Mouse (Mus musculus) myocyte (in vitro differentiated cells): Measurements from ENCODE around the gene Pdzd2. TPM values are rescaled to one million over a fixed set of nuclear protein-coding genes. Genes with fewer than 3 reads are reported as not detected.

Experiments used
- H3K27me3 ChIP-seq: one replicate; pipeline ENCODE4 v1.6.1; 2011; ENCODE audit not compliant: control insufficient read depth, insufficient read depth, insufficient read length
- H3K36me3 ChIP-seq: one replicate; pipeline ENCODE4 v1.6.1; 2011; ENCODE audit not compliant: control insufficient read depth, insufficient read depth
- H3K4me2 ChIP-seq: one replicate; pipeline ENCODE4 v1.6.1; 2011; ENCODE audit warnings: low read depth, control low read depth
- H3K4me3 ChIP-seq: one replicate; pipeline ENCODE4 v1.5.1; 2011; ENCODE audit warnings: mild to moderate bottlenecking, control low read depth, moderate library complexity
- H3K79me2 ChIP-seq: one replicate; pipeline ENCODE4 v1.6.1; 2011; ENCODE audit not compliant: control insufficient read depth, insufficient read depth
- H3ac ChIP-seq: one replicate; pipeline ENCODE4 v1.6.1; 2011; ENCODE audit not compliant: control insufficient read depth, insufficient read length
- CEBPB ChIP-seq: IDR thresholded peaks from 2 replicates; pipeline ENCODE4 v1.6.1; 2011; ENCODE audit warnings: mild to moderate bottlenecking, moderate library complexity; ENCODE audit not compliant: poor library complexity, insufficient read depth, severe bottlenecking
- E2F4 ChIP-seq: IDR thresholded peaks from one replicate; pipeline ENCODE4 v1.6.1; 2011; ENCODE audit warnings: mild to moderate bottlenecking, control low read depth, moderate library complexity; ENCODE audit not compliant: insufficient read depth
- MAX ChIP-seq: IDR thresholded peaks from one replicate; pipeline ENCODE4 v1.6.1; 2011; ENCODE audit warnings: low read depth, mild to moderate bottlenecking, control low read depth
- MYOD1 ChIP-seq, 3 experiments: IDR thresholded peaks; one replicate each; pipeline ENCODE4 v1.6.1; 2011; ENCODE audit warnings: control low read depth in 2 of 3, low read depth in 2 of 3, mild to moderate bottlenecking in 2 of 3, moderate library complexity in 1 of 3; ENCODE audit not compliant: insufficient read length in 2 of 3, control insufficient read depth in 1 of 3
- MYOG ChIP-seq, 3 experiments: IDR thresholded peaks; one replicate each; pipeline ENCODE4 v1.6.1; 2011; ENCODE audit warnings: control low read depth in 2 of 3, low read depth in 2 of 3, mild to moderate bottlenecking in 2 of 3; ENCODE audit not compliant: insufficient read length in 2 of 3, control insufficient read depth in 1 of 3, insufficient read depth in 1 of 3
- POLR2A ChIP-seq: IDR thresholded peaks from one replicate; pipeline ENCODE4 v1.6.1; 2011; ENCODE audit warnings: low read depth, mild to moderate bottlenecking, control low read depth, moderate library complexity; ENCODE audit not compliant: insufficient read length
- POLR2AphosphoS2 ChIP-seq: IDR thresholded peaks from one replicate; pipeline ENCODE4 v1.6.1; 2011; ENCODE audit warnings: low read depth, control low read depth; ENCODE audit not compliant: insufficient read length
- REST ChIP-seq: IDR thresholded peaks from one replicate; pipeline ENCODE4 v1.6.1; 2011; ENCODE audit warnings: mild to moderate bottlenecking, control low read depth, moderate library complexity; ENCODE audit not compliant: insufficient read depth, insufficient read length
- SRF ChIP-seq: IDR thresholded peaks from one replicate; pipeline ENCODE4 v1.6.1; 2011; ENCODE audit warnings: low read depth; ENCODE audit not compliant: control insufficient read depth, insufficient read length
- TCF12 ChIP-seq: IDR thresholded peaks from one replicate; pipeline ENCODE4 v1.6.1; 2011; ENCODE audit warnings: mild to moderate bottlenecking, control low read depth; ENCODE audit not compliant: poor library complexity, insufficient read depth, severe bottlenecking
- TCF3 ChIP-seq: IDR thresholded peaks from one replicate; pipeline ENCODE4 v1.6.1; 2011; ENCODE audit warnings: low read depth, control low read depth; ENCODE audit not compliant: insufficient read length
- USF1 ChIP-seq: IDR thresholded peaks from one replicate; pipeline ENCODE4 v1.6.1; 2011; ENCODE audit warnings: low read depth, mild to moderate bottlenecking, control low read depth, moderate library complexity
- polyA plus RNA-seq: library from polyadenylated mRNA; unstranded; fragments of >200 nt; fragmentation: generic; extraction: Trizol; gene quantifications from one replicate; pipeline ENCODE4 v1.2.1, GENCODE M21; 2012; ENCODE audit warnings: missing spikeins

Pdzd2 gene
- polyA plus RNA-seq, 1 experiment = 0.01 TPM

- H3K27me3 ChIP-seq = no peaks in the 10 kb centered on the region
- H3K79me2 ChIP-seq = no peaks in the 10 kb centered on the region
- H3ac ChIP-seq = no peak overlapping the region
- no peaks in the 10 kb centered on the region for H3K36me3 ChIP-seq
- no peak overlapping the region for H3K4me3 ChIP-seq
- TF ChIP-seq CEBPB = no peak
- TF ChIP-seq E2F4 = no peak
- no peak for TF ChIP-seq USF1
- no peak for TF ChIP-seq MYOG (IDR thresholded peaks at IDR 0.05; ENCODE audit: control insufficient read depth in 1 of 3, insufficient read depth in 1 of 3, insufficient read length in 2 of 3, low read depth in 2 of 3)
- TF ChIP-seq REST = no peak
- TF ChIP-seq MYOD1 (IDR thresholded peaks at IDR 0.05; ENCODE audit: control insufficient read depth in 1 of 3, insufficient read length in 2 of 3, low read depth in 2 of 3) = no peak
- TF ChIP-seq POLR2AphosphoS2 = no peak
- TF ChIP-seq MAX = no peak
- no peak for TF ChIP-seq TCF12
- TF ChIP-seq POLR2A = no peak
- TF ChIP-seq SRF = no peak
- TF ChIP-seq TCF3 = no peak
- no peak overlapping the region for H3K4me2 ChIP-seq
Observed at GRCm38 (mm10) chr15:12542316-12542715, 197.4 kb downstream of the Pdzd2 start.

GRCm38 (mm10) chr15:12539618-12540302 lies 200.0 kb downstream of the Pdzd2 start:
- TF ChIP-seq TCF12 (no peak), POLR2AphosphoS2 (no peak), POLR2A (no peak), REST (no peak), TCF3 (no peak), SRF (no peak), E2F4 (no peak), USF1 (no peak), MAX (no peak), MYOG (IDR thresholded peaks at IDR 0.05; ENCODE audit: control insufficient read depth in 1 of 3, insufficient read depth in 1 of 3, insufficient read length in 2 of 3, low read depth in 2 of 3) (no peak), MYOD1 (IDR thresholded peaks at IDR 0.05; ENCODE audit: control insufficient read depth in 1 of 3, insufficient read length in 2 of 3, low read depth in 2 of 3) (no peak), CEBPB (no peak)
- no peaks in the 10 kb centered on the region for H3K79me2 ChIP-seq
- H3K4me3 ChIP-seq = no peak overlapping the region
- H3K36me3 ChIP-seq = no peaks in the 10 kb centered on the region
- no peak overlapping the region for H3ac ChIP-seq
- H3K27me3 ChIP-seq = no peaks in the 10 kb centered on the region
- H3K4me2 ChIP-seq = no peak overlapping the region

- Histone ChIP-seq H3K4me2 (no peak overlapping the region), H3K36me3 (no peaks in the 10 kb centered on the region), H3K27me3 (no peaks in the 10 kb centered on the region), H3ac (no peak overlapping the region), H3K79me2 (no peaks in the 10 kb centered on the region), H3K4me3 (no peak overlapping the region)
- TF ChIP-seq MYOD1 (IDR thresholded peaks at IDR 0.05; ENCODE audit: control insufficient read depth in 1 of 3, insufficient read length in 2 of 3, low read depth in 2 of 3) = no peak
- TF ChIP-seq REST = no peak
- TF ChIP-seq MYOG (IDR thresholded peaks at IDR 0.05; ENCODE audit: control insufficient read depth in 1 of 3, insufficient read depth in 1 of 3, insufficient read length in 2 of 3, low read depth in 2 of 3) = no peak
- no peak for TF ChIP-seq POLR2AphosphoS2
- TF ChIP-seq MAX = no peak
- no peak for TF ChIP-seq E2F4
- TF ChIP-seq POLR2A = no peak
- TF ChIP-seq SRF = no peak
- no peak for TF ChIP-seq TCF3
- TF ChIP-seq CEBPB = no peak
- TF ChIP-seq TCF12 = no peak
- TF ChIP-seq USF1 = no peak
Observed at GRCm38 (mm10) chr15:12533254-12533653, 206.5 kb downstream of the Pdzd2 start.

GRCm38 (mm10) chr15:12532568-12532967 lies 207.2 kb downstream of the Pdzd2 start:
- H3K4me2 ChIP-seq = no peak overlapping the region
- TF ChIP-seq MYOG (IDR thresholded peaks at IDR 0.05; ENCODE audit: control insufficient read depth in 1 of 3, insufficient read depth in 1 of 3, insufficient read length in 2 of 3, low read depth in 2 of 3) = no peak
- no peak for TF ChIP-seq SRF
- TF ChIP-seq E2F4 = no peak
- no peak for TF ChIP-seq MAX
- TF ChIP-seq REST = no peak
- no peak for TF ChIP-seq CEBPB
- TF ChIP-seq USF1 = no peak
- no peak for TF ChIP-seq TCF3
- TF ChIP-seq MYOD1 (IDR thresholded peaks at IDR 0.05; ENCODE audit: control insufficient read depth in 1 of 3, insufficient read length in 2 of 3, low read depth in 2 of 3) = no peak
- no peak for TF ChIP-seq POLR2A
- TF ChIP-seq TCF12 = no peak
- no peak for TF ChIP-seq POLR2AphosphoS2
- H3ac ChIP-seq = no peak overlapping the region
- H3K79me2 ChIP-seq = no peaks in the 10 kb centered on the region
- H3K27me3 ChIP-seq = no peaks in the 10 kb centered on the region
- no peak overlapping the region for H3K4me3 ChIP-seq
- no peaks in the 10 kb centered on the region for H3K36me3 ChIP-seq
